Mouse (Mus musculus) CH12.LX (cell line): ENCODE measurements at regions not wholly inside any gene's neighbourhood (a gene's known extent, or its start where the extent isn't known, plus 50 kb on each side); places are given as distances from the start of the nearest gene placed in this dataset.

Source experiments
- CTCF ChIP-seq, 2 experiments: IDR thresholded peaks in 1 of 2; conservative IDR thresholded peaks in 1 of 2; 2 replicates each; pipeline ENCODE4 v1.5.1; 2011 to 2012; ENCODE audit warnings: low read depth in 2 of 2, low read length in 2 of 2, improper control_type of control experiment in 1 of 2, inconsistent platforms in 1 of 2, mild to moderate bottlenecking in 1 of 2, moderate library complexity in 1 of 2
- EP300 ChIP-seq: IDR thresholded peaks from 2 replicates; pipeline ENCODE4 v1.6.1; 2011; ENCODE audit warnings: low read length, improper control_type of control experiment
- POLR2A ChIP-seq: IDR thresholded peaks from 2 replicates; pipeline ENCODE4 v1.6.1; 2011; ENCODE audit warnings: low read depth, mild to moderate bottlenecking, improper control_type of control experiment, low read length
- USF2 ChIP-seq: conservative IDR thresholded peaks from 2 replicates; pipeline ENCODE4 v1.6.1; 2011; ENCODE audit warnings: low read depth, low read length, improper control_type of control experiment
- ZC3H11A ChIP-seq: IDR thresholded peaks from 2 replicates; pipeline ENCODE4 v1.6.1; 2012; ENCODE audit warnings: low read depth, mild to moderate bottlenecking, inconsistent platforms, low read length, improper control_type of control experiment

DNA sequence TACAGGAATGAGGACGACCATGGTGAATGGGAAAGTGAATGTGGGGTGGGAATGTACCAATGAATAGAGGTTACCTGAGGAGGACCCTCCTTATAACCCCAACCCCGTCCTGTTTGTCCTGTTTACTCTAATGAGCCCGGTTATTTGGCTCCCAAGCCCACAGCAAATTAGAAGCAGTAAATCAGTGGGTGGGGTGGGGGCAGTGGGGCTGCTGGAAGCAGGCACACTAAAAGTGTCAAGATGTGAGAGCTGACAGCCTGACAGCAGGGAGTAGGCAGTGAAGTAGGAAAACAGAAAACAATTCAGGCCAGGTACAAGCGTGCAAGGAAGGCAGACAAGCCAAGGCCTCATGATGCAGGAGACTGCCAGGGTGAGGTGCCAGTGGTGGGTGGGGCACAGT lies 108.1 kb upstream of the Pja1 start:
- TF ChIP-seq USF2 (no peak), CTCF (conservative IDR thresholded peaks at IDR 0.05 in 1 of 2, IDR thresholded peaks at IDR 0.05 in 1 of 2; ENCODE audit: low read depth in 2 of 2, low read length in 2 of 2) (no peak), EP300 (no peak), ZC3H11A (no peak), POLR2A (no peak)
